Mouse (Mus musculus) adrenal gland, postnatal 36 days (tissue): ENCODE results near the gene Nop16. TPM values are rescaled to one million over a fixed set of nuclear protein-coding genes. Genes with fewer than 3 reads are reported as not detected.
"Not testable (repeated sequence)": the region's sequence is repeated elsewhere in the genome, so short reads cannot be mapped to it uniquely, and the experiment has no call there.

Experiments used
- DNase-seq, 2 experiments: peaks; one replicate each; pipeline ENCODE4 v3.0.0; 2021; ENCODE audit warnings: mixed read lengths in 1 of 2
- long read RNA-seq, 2 experiments: library from polyadenylated mRNA; stranded (forward); transcript quantifications; one replicate each; pipeline ENCODE4 v2.0.0; 2021; ENCODE audit warnings: borderline sequencing depth in 2 of 2
- total RNA-seq, 2 experiments: library from RNA; stranded (reverse); gene quantifications; 2 replicates each; pipeline ENCODE4 v1.2.3; 2021

The Nop16 gene
- total RNA-seq = 10 to 100 TPM; 50.7 to 79.1 TPM
- long read RNA-seq, experiment 1, transcript Nop16-201 (5 exons, 1,756 nt) = major isoform, 117 of 124 reads
- long read RNA-seq, experiment 1, partial matches to known transcripts = 2 of 124 reads
- long read RNA-seq, experiment 1, other reads (novel, unspliced or antisense) = 5 of 124 reads
- long read RNA-seq, experiment 2, transcript Nop16-201 (5 exons, 1,756 nt) = major isoform, 48 of 48 reads
- long read RNA-seq, experiment 2, partial matches to known transcripts = 0 of 48 reads
- long read RNA-seq, experiment 2, other reads (novel, unspliced or antisense) = 0 of 48 reads

GRCm38 (mm10) chr13:54589996-54590951 lies at the start of gene Nop16, which contains the start of gene Higd2a:
Gene Nop16 (minus strand): TSS chr13:54590090.
Gene Higd2a (plus strand): TSS chr13:54590207.
- peak; percentile 97 for DNase-seq

- no peak for DNase-seq
Observed at GRCm38 (mm10) chr13:54635011-54635410, 45.1 kb upstream of the Nop16 start.

GRCm38 (mm10) chr13:54632731-54633277 lies 42.9 kb upstream of the Nop16 start:
- no peak for DNase-seq

- no peak for DNase-seq
Observed at GRCm38 (mm10) chr13:54629128-54629527, 39.2 kb upstream of the Nop16 start.

GRCm38 (mm10) chr13:54621960-54622521 lies 32.2 kb upstream of the Nop16 start:
- DNase-seq = no peak

GRCm38 (mm10) chr13:54621155-54621932 lies 31.5 kb upstream of the Nop16 start, which contains the start of gene Faf2:
Gene Faf2 (plus strand): TSS chr13:54621784.
- DNase-seq = peak; percentile 98 to 99

GRCm38 (mm10) chr13:54616998-54617397 lies 27.1 kb upstream of the Nop16 start:
- no peak for DNase-seq

GRCm38 (mm10) chr13:54616307-54616706 lies 26.4 kb upstream of the Nop16 start:
- DNase-seq = no peak

- DNase-seq = not testable (repeated sequence)
Observed at GRCm38 (mm10) chr13:54613141-54613540, 23.3 kb upstream of the Nop16 start.

- DNase-seq = peak; percentile 93 to 96
Observed at GRCm38 (mm10) chr13:54610972-54611754, 21.3 kb upstream of the Nop16 start, which contains the start of gene Cltb. Gene Cltb (minus strand): TSS chr13:54611344.

GRCm38 (mm10) chr13:54610613-54610971 lies 20.7 kb upstream of the Nop16 start:
- peak; percentile 39 to 40 for DNase-seq

GRCm38 (mm10) chr13:54609301-54609700 lies 19.4 kb upstream of the Nop16 start:
- DNase-seq = no peak

GRCm38 (mm10) chr13:54608666-54609065 lies 18.8 kb upstream of the Nop16 start:
- DNase-seq = peak in 1 of 2 experiments; percentile 17

GRCm38 (mm10) chr13:54608002-54608401 lies 18.1 kb upstream of the Nop16 start:
- no peak for DNase-seq

- DNase-seq = no peak
Observed at GRCm38 (mm10) chr13:54607204-54607603, 17.3 kb upstream of the Nop16 start.

GRCm38 (mm10) chr13:54605426-54605825 lies 15.5 kb upstream of the Nop16 start:
- no peak for DNase-seq

GRCm38 (mm10) chr13:54604221-54604620 lies 14.3 kb upstream of the Nop16 start:
- DNase-seq = no peak

GRCm38 (mm10) chr13:54603501-54603900 lies 13.6 kb upstream of the Nop16 start:
- no peak for DNase-seq

GRCm38 (mm10) chr13:54602639-54603111 lies 12.8 kb upstream of the Nop16 start:
- no peak for DNase-seq

GRCm38 (mm10) chr13:54598622-54599143 lies 8.8 kb upstream of the Nop16 start:
- DNase-seq = no peak
